Comparison of ENCODE assay signal across 10 mouse cellular contexts in genomic region chr10:115713896-115714295, GRCm38 (mm10).
DNase-seq lines count a peak whose midpoint lies in the region; ATAC-seq and TF ChIP-seq lines count a peak whose summit lies in the region.
"Had no signal": no experiment of that assay in that cellular context is flagged by ENCODE, and none has a peak within 500 bp of the region (broad histone marks: within the 10 kb centered on the region; RNA-seq: fewer than 3 reads in every experiment).

No protein-coding gene starts in this region.

- H3K36me3 ChIP-seq in limb, embryonic 14.5 days (ENCODE audit: control insufficient read depth, insufficient read depth, low read length): no peaks in the 10 kb centered on the region
- no peaks in the 10 kb centered on the region for H3K36me3 ChIP-seq in limb, embryonic 10.5 days
- H3K36me3 ChIP-seq: embryonic facial prominence, embryonic 12.5 days; lung, embryonic 15.5 days had no signal

- WGBS in limb, embryonic 14.5 days: 42% methylated on average over 6 of the region's 6 CpGs
- WGBS in limb, embryonic 10.5 days: 74% methylated on average over 6 of the region's 6 CpGs

- H3K4me1 ChIP-seq in limb, embryonic 14.5 days (ENCODE audit: control insufficient read depth, insufficient read depth, low read length): no peaks in the 10 kb centered on the region
- H3K4me1 ChIP-seq in limb, embryonic 10.5 days: peaks cover 1% of the 10 kb centered on the region; the same call in 1 of the 2 replicates
- H3K4me1 ChIP-seq: embryonic facial prominence, embryonic 12.5 days had no signal

- no peaks in the 10 kb centered on the region for H3K27me3 ChIP-seq in limb, embryonic 14.5 days (ENCODE audit: control insufficient read depth, insufficient read depth, low read length)
- no peaks in the 10 kb centered on the region for H3K27me3 ChIP-seq in limb, embryonic 10.5 days (ENCODE audit: low read depth, poor library complexity, severe bottlenecking)
- H3K27me3 ChIP-seq: embryonic facial prominence, embryonic 12.5 days; lung, embryonic 15.5 days had no signal

- no peak overlapping the region for H3K9ac ChIP-seq in limb, embryonic 14.5 days (ENCODE audit: low read depth, low read length, severe bottlenecking)
- H3K9ac ChIP-seq: embryonic facial prominence, embryonic 12.5 days; lung, embryonic 15.5 days had no signal

- no peak overlapping the region for H3K4me2 ChIP-seq in limb, embryonic 14.5 days (replicated peaks; ENCODE audit: low read depth, low read length, severe bottlenecking)
- H3K4me2 ChIP-seq: embryonic facial prominence, embryonic 12.5 days; lung, embryonic 15.5 days had no signal

- no peak for TF ChIP-seq POLR2A in limb, embryonic 14.5 days (IDR thresholded peaks at IDR 0.05; ENCODE audit: borderline replicate concordance, extremely low read depth, insufficient read depth, insufficient read length)

- ATAC-seq in limb, embryonic 14.5 days (ENCODE audit: low FRiP score, low read depth): no peak
- ATAC-seq in erythroid progenitor cell, adult 5-6 weeks (replicated peaks; ENCODE audit: low FRiP score, poor library complexity, severe bottlenecking): no peak
- no peak for ATAC-seq in inflammation-experienced regulatory T-cells, adult 6 months
- no peak for ATAC-seq in megakaryocyte, adult 5-6 weeks (ENCODE audit: poor library complexity, severe bottlenecking)

- DNase-seq in limb, embryonic 14.5 days (ENCODE audit: low spot score): peak; percentile 26
- no peak for DNase-seq in limb, embryonic 10.5 days (ENCODE audit: low spot score)
- DNase-seq in embryo, embryonic 11 days: peak; percentile 58
- peak; percentile 35 to 53 for DNase-seq in kidney, adult 8-10 months
- DNase-seq in retina, postnatal 1 day: peak; percentile 11

- H3K27ac ChIP-seq in limb, embryonic 14.5 days (replicated peaks; ENCODE audit: low read depth, low read length): no peak overlapping the region
- H3K27ac ChIP-seq in limb, embryonic 10.5 days: no peak overlapping the region
- H3K27ac ChIP-seq: embryonic facial prominence, embryonic 12.5 days; lung, embryonic 15.5 days had no signal

- H3K4me3 ChIP-seq in limb, embryonic 14.5 days (replicated peaks; ENCODE audit: low read length): no peak overlapping the region
- H3K4me3 ChIP-seq in limb, embryonic 10.5 days: no peak overlapping the region
- H3K4me3 ChIP-seq: embryonic facial prominence, embryonic 12.5 days; lung, embryonic 15.5 days had no signal

- no peaks in the 10 kb centered on the region for H3K9me3 ChIP-seq in limb, embryonic 14.5 days (ENCODE audit: control insufficient read depth, low read length)
- H3K9me3 ChIP-seq in limb, embryonic 10.5 days (replicated peaks): no peaks in the 10 kb centered on the region
- H3K9me3 ChIP-seq: embryonic facial prominence, embryonic 12.5 days; lung, embryonic 15.5 days had no signal
